Mouse (Mus musculus) neural tube, embryonic 15.5 days (tissue): ENCODE measurements at regions not wholly inside any gene's neighbourhood (a gene's known extent, or its start where the extent isn't known, plus 50 kb on each side); places are given as distances from the start of the nearest gene placed in this dataset.
"Not testable (repeated sequence)": the region's sequence is repeated elsewhere in the genome, so short reads cannot be mapped to it uniquely, and the experiment has no call there.

Experiments used
- ATAC-seq: fragments of 200-750 bp; cut with Nextera tagmentation; 2 replicates; pipeline ENCODE4 v1.8.0; 2017; ENCODE audit warnings: mild to moderate bottlenecking, moderate TSS enrichment, moderate library complexity; ENCODE audit not compliant: low FRiP score
- H3K27ac ChIP-seq: fragments of 300-500 bp; sonication (generic); replicated peaks from 2 replicates; pipeline ENCODE4 v1.5.1; 2015; ENCODE audit warnings: mild to moderate bottlenecking, inconsistent platforms
- H3K27me3 ChIP-seq: fragments of 300-500 bp; sonication (generic); replicated peaks from 2 replicates; pipeline ENCODE4 v1.6.1; 2015; ENCODE audit warnings: inconsistent platforms
- H3K36me3 ChIP-seq: fragments of 300-500 bp; sonication (generic); 2 replicates; pipeline ENCODE4 v1.6.1; 2015; ENCODE audit warnings: inconsistent platforms
- H3K4me1 ChIP-seq: fragments of 300-500 bp; sonication (generic); 2 replicates; pipeline ENCODE4 v1.6.1; 2015; ENCODE audit warnings: inconsistent platforms
- H3K4me2 ChIP-seq: fragments of 300-500 bp; sonication (generic); 2 replicates; pipeline ENCODE4 v1.6.1; 2015; ENCODE audit warnings: inconsistent platforms, mild to moderate bottlenecking, moderate library complexity
- H3K4me3 ChIP-seq: fragments of 300-500 bp; sonication (generic); replicated peaks from 2 replicates; pipeline ENCODE4 v1.5.1; 2015; ENCODE audit warnings: mild to moderate bottlenecking, inconsistent platforms
- H3K9ac ChIP-seq: fragments of 300-500 bp; sonication (generic); replicated peaks from 2 replicates; pipeline ENCODE4 v1.6.1; 2015; ENCODE audit warnings: mild to moderate bottlenecking, inconsistent platforms
- H3K9me3 ChIP-seq: fragments of 300-500 bp; sonication (generic); replicated peaks from 2 replicates; pipeline ENCODE4 v1.6.1; 2016; ENCODE audit warnings: inconsistent platforms
- WGBS: fragments of 180-500 bp; shearing (Covaris S2); methylation state at CpG from one replicate; pipeline ENCODE4 v1.1.7; 2015; ENCODE audit warnings: mixed read lengths; 5-methylcytosine and 5-hydroxymethylcytosine counted together

GRCm38 (mm10) chr3:78594305-78594704, 692.0 kb downstream of the Rapgef2 start:
- no peaks in the 10 kb centered on the region for H3K9me3 ChIP-seq
- peak overlapping the region; percentile 2; the same call in 1 of the 2 replicates for H3K4me2 ChIP-seq
- no peak overlapping the region for H3K9ac ChIP-seq
- no peak for ATAC-seq
- H3K27ac ChIP-seq, result no peak overlapping the region
- H3K27me3 ChIP-seq, result no peaks in the 10 kb centered on the region
- 59% methylated on average over 11 of the region's 11 CpGs for WGBS
- no peak overlapping the region for H3K4me3 ChIP-seq
- no peaks in the 10 kb centered on the region for H3K36me3 ChIP-seq
- H3K4me1 ChIP-seq, result peaks cover 9% of the 10 kb centered on the region

DNA sequence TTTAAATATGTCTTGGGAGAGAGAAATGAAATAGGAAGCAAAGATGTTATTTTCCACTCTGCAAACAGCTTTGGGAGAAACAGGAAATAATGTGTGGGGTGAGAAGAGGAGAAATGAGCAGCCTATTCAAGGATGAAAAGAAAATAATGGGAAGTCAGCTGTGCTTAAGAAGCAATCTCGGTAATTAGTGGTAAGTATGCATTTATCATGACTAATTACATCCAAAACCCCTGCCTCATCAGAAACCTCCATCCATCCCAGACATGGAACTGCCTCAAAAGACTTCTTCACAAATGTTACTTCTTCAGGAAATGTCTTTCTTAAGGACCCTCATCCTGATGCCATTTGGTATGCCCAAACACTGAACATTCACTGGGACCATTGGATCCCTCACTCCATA, 699.7 kb downstream of the Rapgef2 start:
- no peak overlapping the region for H3K9ac ChIP-seq
- H3K36me3 ChIP-seq, result no peaks in the 10 kb centered on the region
- no peak for ATAC-seq
- no peak overlapping the region for H3K27ac ChIP-seq
- H3K4me3 ChIP-seq, result no peak overlapping the region
- no peaks in the 10 kb centered on the region for H3K27me3 ChIP-seq
- H3K4me1 ChIP-seq, result no peaks in the 10 kb centered on the region
- H3K4me2 ChIP-seq, result no peak overlapping the region
- WGBS, result 71% methylated on average over 1 of the region's 1 CpGs
- no peaks in the 10 kb centered on the region for H3K9me3 ChIP-seq

- 14% methylated on average over 1 of the region's 1 CpGs for WGBS
- H3K9me3 ChIP-seq, result no peaks in the 10 kb centered on the region
- no peak overlapping the region for H3K27ac ChIP-seq
- no peak overlapping the region for H3K4me3 ChIP-seq
- no peaks in the 10 kb centered on the region for H3K36me3 ChIP-seq
- H3K27me3 ChIP-seq, result no peaks in the 10 kb centered on the region
- H3K4me1 ChIP-seq, result 0 out of 2 replicates have a peak, but pooled peaks cover 3% of the 10 kb centered on the region
- ATAC-seq, result no peak
- H3K9ac ChIP-seq, result no peak overlapping the region
- no peak overlapping the region for H3K4me2 ChIP-seq
Observed at GRCm38 (mm10) chr3:78581868-78582267, 704.4 kb downstream of the Rapgef2 start.

- Histone ChIP-seq H3K4me3 (no peak overlapping the region), H3K36me3 (no peaks in the 10 kb centered on the region), H3K9ac (no peak overlapping the region), H3K27ac (no peak overlapping the region), H3K27me3 (no peaks in the 10 kb centered on the region), H3K4me2 (no peak overlapping the region), H3K4me1 (0 out of 2 replicates have a peak, but pooled peaks cover 3% of the 10 kb centered on the region), H3K9me3 (no peaks in the 10 kb centered on the region)
- WGBS, result 60% methylated on average over 3 of the region's 3 CpGs
- no peak for ATAC-seq
Observed at GRCm38 (mm10) chr3:78581100-78581499, 705.2 kb downstream of the Rapgef2 start.

DNA sequence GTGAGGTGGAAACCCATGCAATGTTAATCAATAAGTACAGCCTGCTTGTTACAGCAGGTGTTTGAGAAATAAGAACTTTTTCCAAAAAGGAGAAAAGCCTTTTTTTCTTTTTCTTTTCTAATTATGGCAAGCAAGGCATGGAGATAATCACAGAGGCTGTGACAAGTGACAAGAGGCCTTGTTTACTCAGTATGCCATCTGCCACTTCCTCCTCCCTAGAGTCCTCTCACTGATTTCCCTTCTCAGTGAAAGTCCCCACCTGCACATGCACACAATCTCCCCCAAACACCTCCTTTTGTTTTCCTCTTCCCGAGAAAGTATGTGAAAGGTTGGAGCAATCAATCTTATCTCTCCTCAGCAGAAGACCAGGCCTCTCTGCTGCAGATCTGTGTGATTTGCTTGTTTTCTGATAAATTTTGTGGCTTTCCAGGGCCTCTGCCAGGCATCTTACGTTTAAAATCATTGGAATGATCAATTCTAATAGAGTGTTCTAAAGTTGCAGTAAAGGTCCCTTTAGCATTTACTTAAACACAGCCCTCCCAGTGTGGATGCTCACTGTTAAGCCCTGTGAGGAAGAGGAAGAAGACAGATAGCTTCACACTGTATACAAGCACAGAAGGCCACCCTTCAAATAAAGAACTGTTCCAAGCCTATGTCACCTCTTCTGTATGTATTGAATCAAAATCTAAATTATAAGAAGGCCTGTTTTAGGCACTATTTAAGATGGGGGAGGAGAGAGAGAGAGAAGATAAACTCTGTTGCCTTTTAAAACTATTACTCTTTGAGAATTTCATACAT, 710.5 kb downstream of the Rapgef2 start:
- H3K9me3 ChIP-seq, result no peaks in the 10 kb centered on the region
- no peaks in the 10 kb centered on the region for H3K36me3 ChIP-seq
- no peak for ATAC-seq
- H3K27ac ChIP-seq, result no peak overlapping the region
- 31% methylated on average over 2 of the region's 2 CpGs for WGBS
- H3K4me1 ChIP-seq, result no peaks in the 10 kb centered on the region
- H3K4me2 ChIP-seq, result no peak overlapping the region
- H3K4me3 ChIP-seq, result no peak overlapping the region
- H3K9ac ChIP-seq, result no peak overlapping the region
- no peaks in the 10 kb centered on the region for H3K27me3 ChIP-seq

- Histone ChIP-seq H3K4me1 (no peaks in the 10 kb centered on the region), H3K9me3 (no peaks in the 10 kb centered on the region), H3K27me3 (no peaks in the 10 kb centered on the region), H3K27ac (no peak overlapping the region), H3K36me3 (no peaks in the 10 kb centered on the region), H3K4me2 (no peak overlapping the region), H3K4me3 (no peak overlapping the region), H3K9ac (no peak overlapping the region)
- ATAC-seq, result no peak
- 75% methylated on average over 3 of the region's 3 CpGs for WGBS
Observed at GRCm38 (mm10) chr3:78574807-78575206, 711.5 kb downstream of the Rapgef2 start.

- H3K9me3 ChIP-seq, result no peaks in the 10 kb centered on the region
- H3K36me3 ChIP-seq, result no peaks in the 10 kb centered on the region
- H3K27me3 ChIP-seq, result no peaks in the 10 kb centered on the region
- no peak overlapping the region for H3K9ac ChIP-seq
- no peaks in the 10 kb centered on the region for H3K4me1 ChIP-seq
- ATAC-seq, result no peak
- no peak overlapping the region for H3K4me2 ChIP-seq
- no peak overlapping the region for H3K27ac ChIP-seq
- H3K4me3 ChIP-seq, result no peak overlapping the region
- 94% methylated on average over 6 of the region's 6 CpGs for WGBS
Observed at GRCm38 (mm10) chr3:78573299-78573698, 713.0 kb downstream of the Rapgef2 start.

DNA sequence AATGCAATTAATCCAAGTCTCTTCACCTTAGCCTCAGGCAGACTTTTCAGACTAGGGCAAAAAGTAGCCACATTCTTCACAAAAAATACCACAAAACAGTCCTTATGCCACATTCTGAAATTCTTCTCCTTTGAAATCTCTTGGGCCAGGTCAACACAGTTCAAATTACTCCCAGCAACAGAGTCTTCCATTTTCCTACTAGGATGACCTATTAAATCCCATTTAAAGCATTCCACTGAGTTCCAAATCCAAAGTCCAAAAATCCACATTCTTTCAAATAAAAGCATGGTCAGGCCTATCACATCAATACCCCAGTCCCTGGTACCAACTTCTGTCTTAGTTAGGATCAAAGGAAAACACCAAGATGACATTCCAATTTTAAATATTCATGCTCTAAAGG, 721.4 kb downstream of the Rapgef2 start:
- H3K9ac ChIP-seq, H3K27ac ChIP-seq, H3K36me3 ChIP-seq, H3K9me3 ChIP-seq, H3K4me3 ChIP-seq, H3K4me1 ChIP-seq, H3K27me3 ChIP-seq, ATAC-seq, H3K4me2 ChIP-seq: not testable (repeated sequence)
